Mouse (Mus musculus): Measurements from ENCODE around the gene Cdca5.

Gene Cdca5

DNA sequence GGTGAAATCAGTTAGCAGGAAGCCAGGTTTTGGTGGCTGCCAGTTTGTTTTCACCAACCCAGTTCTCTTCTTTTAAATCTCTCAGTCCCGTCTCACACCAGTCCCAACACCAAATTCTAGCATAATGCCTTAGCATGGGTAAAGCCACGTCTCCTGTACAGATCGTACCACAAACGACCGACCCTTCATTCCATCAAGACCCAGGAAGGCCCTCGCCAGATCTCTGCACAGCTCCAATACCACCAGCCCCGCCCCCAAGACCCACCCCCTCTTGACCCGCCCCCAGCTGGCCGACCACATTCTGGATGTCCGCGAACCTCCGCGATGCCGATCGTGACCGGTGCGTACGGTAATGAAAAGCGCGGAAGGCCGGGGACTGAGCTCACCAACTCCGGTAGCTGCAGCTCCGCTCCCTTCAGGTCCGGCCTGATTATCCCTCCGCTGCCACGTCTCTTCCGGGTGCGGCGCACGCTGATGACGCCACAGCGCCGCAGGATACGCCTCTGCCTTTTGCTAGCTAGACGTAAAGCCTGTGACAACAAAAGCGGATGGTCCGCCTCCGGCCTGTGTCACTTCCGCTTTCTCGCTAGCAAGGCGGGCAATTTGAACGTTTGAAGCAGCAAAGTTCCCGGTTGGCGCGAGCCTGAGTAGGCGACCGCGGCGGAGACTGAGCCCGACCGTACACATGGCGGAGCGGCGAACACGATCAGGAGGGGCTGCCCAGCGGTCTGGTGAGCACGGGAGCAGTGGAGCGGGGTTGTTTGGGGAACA lies at the start of gene Cdca5, which contains the start of gene Zfpl1:
TSS of gene Cdca5 (plus strand) at position 506 of the 771 bp plus-strand sequence.
TSS of gene Zfpl1 (minus strand) at position 479 of the 771 bp plus-strand sequence.
- DNase-seq (ENCODE audit: low read depth, low spot score), result peak; percentile 99

DNA sequence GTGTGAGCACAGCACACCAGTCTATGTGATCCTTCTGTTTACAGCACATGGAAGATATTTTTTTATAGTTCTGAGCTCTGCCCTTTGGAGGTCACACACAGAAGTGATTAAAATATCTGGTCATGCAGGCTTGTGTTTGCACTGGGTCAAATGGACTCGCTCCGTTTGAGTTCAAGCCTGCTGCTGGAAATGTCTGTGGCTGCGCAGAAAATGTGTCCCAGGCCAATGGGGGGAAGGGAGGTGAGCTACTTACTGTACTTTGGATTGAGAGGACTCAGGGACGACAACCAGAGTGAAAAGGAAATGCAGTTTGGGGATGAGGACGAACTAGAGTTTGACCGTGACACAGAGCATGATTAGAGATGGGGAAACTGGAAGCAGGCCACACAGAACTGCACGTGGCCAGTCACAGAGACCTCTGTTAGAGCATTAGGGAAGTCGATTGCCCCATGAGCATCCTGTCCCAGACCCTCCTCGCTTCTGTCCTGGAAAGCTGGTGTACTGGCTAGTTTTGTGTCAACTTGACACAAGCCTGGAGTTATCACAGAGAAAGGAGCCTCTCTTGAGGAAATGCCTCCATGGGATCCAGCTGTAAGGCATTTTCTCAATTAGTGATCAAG lies 48.7 kb upstream of the Cdca5 start:
- no peak for DNase-seq (ENCODE audit: low read depth, low spot score)

DNA sequence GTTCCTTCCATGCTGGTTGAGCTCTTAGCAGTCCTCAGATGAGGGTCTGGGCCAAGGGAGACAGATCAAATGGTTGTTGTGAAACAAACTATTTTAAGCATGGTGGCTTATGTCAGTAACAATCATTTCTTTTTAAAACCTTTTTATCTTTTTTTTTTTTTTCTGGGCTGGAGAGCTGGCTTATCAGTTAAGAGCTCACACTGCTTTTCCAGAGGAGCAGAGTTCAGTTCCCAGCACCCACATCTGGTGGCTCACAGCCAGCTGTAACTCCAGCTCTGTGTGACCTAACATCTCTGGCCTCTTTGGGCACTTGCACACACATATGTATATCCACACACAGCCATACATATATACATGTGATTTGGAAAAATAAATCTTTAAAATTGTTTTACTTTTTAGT lies 47.1 kb upstream of the Cdca5 start:
- DNase-seq (ENCODE audit: low read depth, low spot score), result no peak

DNA sequence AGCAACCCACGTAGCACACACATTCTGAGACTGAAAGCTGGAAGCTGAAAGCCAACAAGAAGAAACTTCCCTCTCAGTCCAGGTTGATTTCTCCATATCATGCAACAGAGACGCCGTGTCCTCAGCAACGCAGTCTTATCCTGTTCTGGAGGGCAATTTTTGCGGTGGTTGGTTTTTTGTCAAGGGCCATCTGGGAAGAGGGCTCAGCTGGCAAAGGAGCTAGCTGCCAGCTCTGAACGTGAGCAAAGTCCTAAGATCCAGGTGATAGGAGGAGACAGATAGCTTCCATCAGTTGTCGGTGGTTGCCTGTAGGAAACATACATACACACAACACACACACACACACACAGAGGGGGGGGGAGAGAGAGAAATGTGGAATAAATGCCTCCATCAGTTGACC lies 46.5 kb upstream of the Cdca5 start:
- no peak for DNase-seq (ENCODE audit: low read depth, low spot score)

DNA sequence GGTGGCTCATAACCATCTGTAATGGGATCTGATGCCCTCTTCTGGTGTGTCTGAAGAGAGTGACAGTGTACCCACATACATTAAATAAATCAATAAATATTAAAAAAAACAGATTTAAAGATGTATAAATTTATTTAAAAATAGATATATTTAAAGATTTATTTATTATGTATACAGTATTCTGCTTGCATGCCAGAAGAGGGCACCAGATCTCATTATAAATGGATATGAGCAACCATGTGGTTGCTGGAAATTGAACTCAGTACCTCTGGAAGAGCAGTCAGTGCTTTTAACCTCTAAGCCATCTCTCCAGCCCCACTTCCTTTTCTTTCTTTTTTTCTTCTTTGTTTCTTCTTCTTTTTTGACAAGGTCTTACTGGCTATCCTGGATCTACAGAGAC lies 44.8 kb upstream of the Cdca5 start:
- peak; percentile 51 for DNase-seq (ENCODE audit: low read depth, low spot score)

DNA sequence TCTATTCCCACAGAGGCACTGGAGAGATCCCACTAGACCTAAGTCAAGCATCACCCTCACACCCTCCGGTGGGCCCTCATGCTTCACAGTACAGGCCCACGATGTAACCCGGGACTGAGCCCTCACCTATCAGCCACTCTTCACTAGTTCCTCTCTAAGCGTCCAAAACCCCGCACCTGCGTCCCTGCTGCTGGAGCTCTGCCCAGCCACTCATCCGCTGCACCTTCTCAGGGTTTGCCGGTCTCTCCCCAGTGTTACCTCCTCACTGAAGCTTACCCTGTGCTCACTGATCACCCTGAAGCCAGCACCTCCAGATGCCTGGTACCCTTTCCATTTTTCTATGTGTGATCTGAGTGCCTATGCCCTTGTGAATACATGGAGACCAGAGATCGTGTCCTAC lies 42.5 kb upstream of the Cdca5 start:
- DNase-seq (ENCODE audit: low read depth, low spot score), result no peak

DNA sequence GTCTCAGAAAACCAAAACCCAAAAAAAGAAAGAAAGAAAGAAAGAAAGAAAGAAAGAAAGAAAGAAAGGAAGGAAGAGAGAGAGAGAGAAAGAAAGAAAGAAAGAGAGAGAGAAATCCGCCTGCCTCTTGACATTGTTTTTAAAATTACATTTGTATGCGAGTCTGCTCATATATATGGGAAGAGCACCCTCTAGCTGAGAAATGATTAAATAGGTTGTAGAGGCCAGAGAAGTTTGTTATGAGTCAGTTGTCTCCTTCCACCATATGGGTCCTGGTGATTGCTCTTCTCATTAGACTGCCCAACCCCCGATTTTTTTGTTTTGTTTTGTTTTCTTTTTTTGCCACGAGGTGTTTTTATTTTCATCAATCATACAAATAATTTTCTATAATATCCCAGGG lies 40.7 kb upstream of the Cdca5 start:
- peak; percentile 88 for DNase-seq (ENCODE audit: low read depth, low spot score)

DNA sequence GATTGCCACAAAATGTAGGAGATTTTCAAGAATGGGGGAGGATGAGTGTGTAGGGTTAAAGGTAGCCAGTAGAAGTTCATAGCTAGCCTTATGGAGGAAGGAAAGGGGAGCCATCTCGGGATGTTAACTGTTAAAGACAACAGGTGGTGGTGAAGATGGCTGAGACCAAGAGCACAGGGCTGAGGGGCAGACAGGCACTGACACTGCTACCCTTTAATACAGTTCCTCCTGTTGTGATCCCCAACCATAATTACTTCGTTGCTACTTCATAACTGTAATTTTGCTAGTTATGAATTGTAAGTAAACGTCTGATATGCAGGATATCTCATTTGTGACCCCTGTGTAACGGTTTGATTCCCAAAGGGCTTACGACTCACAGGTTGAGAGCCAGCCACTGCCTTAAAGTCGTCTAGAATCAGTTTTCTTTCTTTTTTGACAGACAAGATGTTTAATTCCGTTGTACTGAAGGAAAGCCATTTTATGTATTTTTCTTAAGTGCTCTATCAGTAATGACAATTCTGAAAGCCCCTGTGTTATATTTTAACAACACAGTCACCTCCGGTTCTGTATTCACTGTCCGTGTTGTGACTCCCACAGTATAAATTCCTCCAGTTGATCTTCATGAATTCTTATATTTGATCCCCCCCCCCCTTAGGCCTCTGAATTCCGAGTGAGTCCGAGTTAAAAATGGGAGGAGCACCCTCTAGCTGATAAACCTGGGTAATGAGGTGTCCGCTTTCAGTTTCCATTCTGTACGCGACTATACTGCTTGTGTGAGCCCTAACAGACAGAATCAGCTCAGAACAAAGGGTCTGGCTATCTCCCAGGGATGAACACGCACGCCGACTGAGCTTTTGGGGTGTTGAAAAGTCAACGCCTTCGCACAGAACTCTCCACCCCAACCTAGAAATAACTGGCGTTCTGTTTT lies 39.2 kb upstream of the Cdca5 start:
- peak; percentile 49 for DNase-seq (ENCODE audit: low read depth, low spot score)

DNA sequence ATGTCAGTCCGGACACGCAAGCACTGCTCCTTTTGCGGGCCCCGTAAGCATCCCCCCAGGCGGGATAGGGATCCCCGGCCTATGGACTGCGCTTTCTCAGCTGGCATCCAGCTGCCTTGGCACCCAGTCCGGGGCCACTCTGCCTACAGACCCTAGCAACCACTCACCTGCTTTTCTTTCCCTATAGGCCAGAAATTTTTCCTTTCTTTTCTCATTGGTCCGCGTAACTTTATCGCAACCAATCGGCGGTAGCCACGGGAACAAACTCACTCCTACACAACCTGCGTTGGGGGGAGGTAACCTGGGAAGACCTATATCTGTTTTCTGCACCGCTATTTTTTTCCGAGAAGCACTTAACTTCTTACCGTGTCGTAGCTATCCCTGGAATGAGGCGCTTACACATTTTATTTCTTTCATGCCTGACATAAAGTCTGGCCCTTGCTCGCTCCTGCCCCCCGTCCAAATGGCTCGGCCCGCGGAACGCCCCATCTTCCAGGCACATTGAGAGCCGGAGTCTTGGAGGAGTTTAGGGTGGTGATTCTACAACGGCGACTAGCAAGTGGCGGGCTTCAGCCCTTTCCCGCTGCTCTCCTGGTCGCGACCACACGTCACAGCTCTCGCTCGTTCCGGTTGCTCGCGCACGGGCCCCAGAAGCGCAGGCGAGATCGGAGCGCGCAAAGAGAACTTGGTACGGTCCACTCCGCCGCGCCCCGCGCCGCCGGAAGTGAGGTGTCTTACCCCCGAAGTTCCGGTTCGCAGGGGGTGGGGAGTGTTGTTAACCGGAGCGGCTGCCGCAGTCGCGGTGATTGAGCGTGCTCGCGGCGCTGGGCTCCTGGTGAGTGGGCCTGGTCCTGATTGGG lies 38.3 kb upstream of the Cdca5 start, which contains the start of gene Syvn1:
TSS of gene Syvn1 (plus strand) at position 283 of the 860 bp plus-strand sequence.
- DNase-seq (ENCODE audit: low read depth, low spot score), result peak; percentile 98

DNA sequence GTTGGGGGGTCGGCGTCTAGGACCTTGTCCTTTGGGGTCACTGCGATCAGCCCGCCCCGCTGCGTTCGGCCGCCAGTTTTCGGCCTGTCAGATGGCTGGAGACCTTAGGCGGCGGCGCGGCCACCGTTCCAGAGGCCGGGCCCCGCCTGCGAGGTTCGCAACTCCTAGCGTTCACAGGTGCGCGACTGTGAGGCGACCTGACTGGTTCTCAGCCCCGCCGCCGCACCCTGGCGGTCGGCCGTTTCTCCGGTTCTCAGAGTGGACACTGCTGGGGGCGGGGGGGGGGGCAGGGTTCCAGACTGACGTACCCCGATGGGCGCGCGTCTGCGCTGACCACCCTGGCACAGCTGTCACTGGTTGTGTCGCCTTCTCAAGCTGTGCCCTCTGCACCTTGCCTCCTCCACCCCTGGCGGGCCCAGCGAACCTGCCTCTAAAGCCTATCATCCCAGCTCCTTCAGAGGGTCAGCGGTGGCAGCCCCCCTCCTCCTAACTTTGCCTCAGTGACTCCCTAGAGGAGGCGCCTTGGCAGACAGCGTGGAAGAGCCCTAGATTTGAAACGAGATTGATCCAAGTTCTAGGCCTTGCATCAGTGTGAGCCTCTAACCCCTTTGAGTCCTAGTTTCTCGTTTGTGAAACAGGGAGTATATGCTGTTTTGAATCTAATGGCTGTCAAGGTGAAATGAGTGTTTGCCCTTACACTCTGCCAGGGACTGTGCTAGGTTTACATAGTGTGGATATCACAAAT lies 37.5 kb upstream of the Cdca5 start:
- DNase-seq (ENCODE audit: low read depth, low spot score), result no peak

DNA sequence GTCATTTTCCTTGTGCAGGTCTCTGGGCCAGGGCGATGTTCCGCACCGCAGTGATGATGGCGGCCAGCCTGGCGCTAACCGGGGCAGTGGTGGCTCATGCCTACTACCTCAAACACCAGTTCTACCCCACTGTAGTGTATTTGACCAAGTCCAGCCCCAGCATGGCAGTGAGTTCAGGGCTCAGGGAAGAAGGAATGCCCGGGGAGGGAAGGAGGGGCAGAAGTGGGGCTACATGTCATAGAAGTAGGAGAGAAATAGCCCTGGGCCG lies 37.0 kb upstream of the Cdca5 start:
- DNase-seq (ENCODE audit: low read depth, low spot score), result no peak

DNA sequence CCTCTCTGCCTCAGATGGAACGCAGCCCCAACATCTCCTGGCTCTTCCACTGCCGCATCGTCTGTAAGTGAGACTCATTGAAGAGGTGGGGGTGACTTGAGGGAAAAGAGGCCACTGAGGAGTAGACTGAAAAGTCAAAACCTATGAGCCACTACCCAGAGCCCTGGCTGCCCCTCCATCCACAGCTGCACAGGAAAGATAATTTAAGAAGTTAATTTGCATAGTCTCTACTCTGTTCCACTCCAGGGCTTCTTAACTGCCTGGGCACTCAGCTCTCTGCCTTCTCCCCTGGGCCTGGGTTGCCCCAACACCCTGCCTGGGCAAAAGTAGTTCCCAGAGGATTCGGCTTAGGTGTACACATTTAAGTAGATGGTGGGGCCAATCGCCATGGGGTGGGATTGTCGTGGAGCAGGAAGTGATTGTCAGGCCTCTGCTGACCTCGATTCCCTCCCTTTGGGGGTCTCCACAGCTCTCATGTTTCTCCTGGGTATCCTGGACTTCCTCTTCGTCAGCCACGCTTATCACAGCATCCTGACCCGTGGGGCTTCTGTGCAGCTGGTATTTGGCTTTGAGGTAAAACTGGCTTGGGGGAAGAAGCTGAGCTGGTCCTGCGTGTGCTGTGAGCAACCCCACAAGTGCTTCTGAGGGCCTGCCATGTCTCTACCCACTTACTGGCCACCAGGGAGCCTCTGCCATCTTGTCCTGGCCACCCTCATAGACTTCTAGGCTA lies 35.9 kb upstream of the Cdca5 start:
- DNase-seq (ENCODE audit: low read depth, low spot score), result no peak

DNA sequence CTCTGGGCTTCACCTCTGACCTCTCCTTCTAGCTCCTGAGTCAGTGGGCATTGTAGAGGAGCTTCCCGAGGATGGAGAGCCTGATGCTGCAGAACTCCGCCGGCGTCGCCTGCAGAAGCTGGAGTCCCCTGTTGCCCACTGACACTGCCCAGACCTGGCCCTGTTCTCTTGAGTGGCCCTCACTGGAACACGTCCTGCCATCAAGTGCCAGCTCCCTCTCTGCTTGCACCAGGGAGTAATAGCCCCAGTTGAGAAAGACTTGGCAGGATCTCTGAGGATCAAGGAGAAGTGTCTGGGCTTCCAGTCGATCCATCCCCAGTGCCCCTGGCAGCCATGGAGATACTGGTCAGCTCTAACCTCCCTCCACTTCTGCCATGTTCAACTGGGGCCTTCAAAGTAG lies 32.3 kb upstream of the Cdca5 start:
- DNase-seq (ENCODE audit: low read depth, low spot score), result no peak

DNA sequence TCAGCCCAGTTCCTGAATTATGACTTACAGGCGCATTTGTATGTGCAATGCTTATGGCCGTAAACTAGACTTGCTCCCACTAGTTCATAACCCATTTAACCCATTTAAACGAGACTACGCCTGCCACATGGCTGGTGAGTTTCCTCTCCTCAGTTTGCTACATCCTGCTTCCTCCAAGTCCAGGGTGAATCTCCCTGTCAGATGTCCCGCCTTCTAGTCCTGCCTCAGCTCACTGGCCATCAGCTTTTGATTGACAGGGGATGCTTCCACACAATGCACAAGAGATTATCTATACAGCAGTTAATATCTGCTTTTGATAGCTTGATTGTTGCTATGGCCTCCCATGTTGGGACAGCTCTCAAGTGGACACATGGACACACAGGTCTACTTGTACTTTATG lies 30.5 kb upstream of the Cdca5 start:
- DNase-seq (ENCODE audit: low read depth, low spot score), result peak; percentile 55

DNA sequence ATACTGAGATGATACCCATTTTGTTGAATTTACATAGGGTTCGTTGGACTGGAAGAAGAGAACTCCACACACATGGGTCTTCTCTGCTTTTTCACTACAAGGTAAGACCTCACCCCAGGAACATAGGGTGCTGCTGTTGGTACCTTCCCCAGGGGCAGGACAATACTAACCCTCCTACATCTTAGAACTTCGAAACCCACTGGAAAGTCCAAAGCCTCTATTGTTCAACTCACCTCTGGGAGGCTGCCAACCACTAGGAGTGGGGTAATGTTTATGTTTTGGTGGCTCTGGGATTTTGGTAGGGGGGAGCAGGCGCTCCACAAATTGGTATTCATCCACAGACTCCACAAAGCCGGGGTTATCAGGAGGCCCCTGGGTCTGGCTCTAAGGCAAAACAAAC lies 28.1 kb upstream of the Cdca5 start:
- DNase-seq (ENCODE audit: low read depth, low spot score), result no peak

DNA sequence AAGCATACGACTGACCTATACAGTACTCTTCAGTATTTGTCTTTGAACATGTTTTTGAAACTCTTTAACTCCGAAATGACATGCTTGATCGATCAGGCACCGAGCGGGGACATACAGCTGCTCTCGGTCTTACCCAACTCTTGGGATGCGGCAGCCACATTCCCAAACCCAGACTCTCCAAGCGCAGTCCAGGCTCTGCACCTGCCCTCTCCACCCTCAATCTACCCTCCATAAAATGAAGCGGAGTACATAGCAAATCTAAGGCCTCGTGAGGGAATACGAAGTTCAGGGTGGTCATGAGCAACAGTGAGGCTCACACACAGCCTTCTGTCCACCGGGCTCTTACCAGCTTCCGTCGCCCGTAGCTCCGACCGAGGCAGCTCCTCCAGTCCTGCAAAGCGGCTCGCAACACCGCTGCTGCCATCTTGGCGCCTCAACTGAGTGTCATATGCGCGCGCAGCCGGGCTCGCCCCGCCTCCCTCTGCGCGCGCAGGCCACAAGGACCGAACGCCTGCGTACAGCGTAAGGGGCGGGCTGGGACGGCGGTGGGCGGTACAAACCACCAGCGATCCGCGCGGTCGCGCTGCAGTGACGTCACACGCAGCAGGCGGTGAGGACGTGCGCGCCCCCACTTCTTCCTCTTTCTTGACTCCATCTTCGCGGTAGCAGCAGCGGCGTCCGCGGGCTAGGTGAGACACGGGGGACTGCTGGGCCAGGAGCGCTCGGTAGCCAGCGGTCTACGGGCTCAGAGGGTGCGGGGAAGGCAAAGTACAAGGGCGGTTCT lies 27.3 kb upstream of the Cdca5 start, which contains the start of the genes Mrpl49 and Fau:
TSS of gene Mrpl49 (minus strand) at position 473 of the 784 bp plus-strand sequence.
TSS of gene Fau (plus strand) at position 532 of the 784 bp plus-strand sequence.
- peak; percentile 97 for DNase-seq (ENCODE audit: low read depth, low spot score)

DNA sequence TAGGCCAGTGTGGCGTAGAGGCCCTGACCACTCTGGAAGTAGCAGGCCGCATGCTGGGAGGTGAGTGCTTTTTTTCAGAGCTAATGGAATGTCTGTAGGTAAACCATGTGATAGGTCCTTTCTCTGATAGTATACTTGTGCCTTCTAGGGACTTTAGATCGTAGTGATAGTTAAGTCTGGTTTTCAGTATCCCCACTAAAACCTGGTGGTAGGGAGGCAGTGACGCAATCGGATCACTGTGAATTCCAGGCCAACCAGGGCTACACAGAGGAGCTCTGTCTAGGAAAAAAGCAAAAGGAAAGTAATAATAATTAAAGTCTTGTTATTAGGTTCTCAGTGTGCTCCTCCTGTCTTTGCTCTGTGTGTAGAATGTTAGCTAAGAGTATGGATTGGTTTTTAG lies 26.3 kb upstream of the Cdca5 start:
- peak; percentile 39 for DNase-seq (ENCODE audit: low read depth, low spot score)

DNA sequence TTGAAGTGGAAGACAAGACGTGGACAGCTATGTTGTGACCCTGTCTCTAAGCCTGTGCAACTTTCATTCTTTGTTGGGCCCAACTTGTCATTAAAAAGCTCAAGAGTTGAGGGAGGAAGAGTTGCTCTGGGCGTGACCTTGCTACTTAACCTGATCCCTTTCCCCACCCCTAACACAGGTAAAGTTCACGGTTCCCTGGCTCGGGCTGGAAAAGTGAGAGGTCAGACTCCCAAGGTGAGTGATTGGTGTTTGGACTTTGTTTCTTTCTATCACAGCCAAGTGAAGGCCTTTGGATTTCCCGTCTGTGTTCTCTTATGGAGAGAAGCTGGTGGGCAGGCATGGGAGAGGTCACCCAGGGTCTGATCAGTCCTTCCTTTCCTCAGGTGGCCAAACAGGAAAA lies 25.8 kb upstream of the Cdca5 start:
- DNase-seq (ENCODE audit: low read depth, low spot score), result no peak

DNA sequence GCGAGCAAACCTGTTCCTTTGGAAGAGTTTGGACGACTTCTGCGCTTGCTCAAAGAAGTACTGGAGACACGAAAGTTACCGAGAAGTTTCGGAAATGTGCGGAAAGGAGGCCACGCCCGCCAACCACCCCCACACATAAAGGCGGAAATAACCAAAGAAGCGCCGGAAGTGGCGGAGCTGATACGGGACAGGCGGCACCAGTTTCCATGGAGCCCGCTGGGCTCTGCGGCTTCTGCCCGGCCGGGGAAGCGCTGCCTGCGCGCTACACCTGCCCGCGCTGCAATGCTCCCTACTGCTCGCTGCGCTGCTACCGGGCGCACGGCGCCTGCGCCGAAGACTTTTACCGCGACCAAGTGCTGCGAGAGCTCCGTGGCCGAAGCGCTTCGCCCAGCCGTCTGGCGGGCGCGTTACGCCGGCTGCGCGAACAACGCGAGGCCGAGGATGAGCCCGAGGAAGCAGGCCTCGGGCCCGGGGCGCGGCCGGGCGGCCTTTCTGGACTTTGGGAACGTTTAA lies 23.7 kb upstream of the Cdca5 start, which contains the start of gene Znhit2:
TSS of gene Znhit2 (plus strand) at position 172 of the 513 bp plus-strand sequence.
- DNase-seq (ENCODE audit: low read depth, low spot score), result peak; percentile 99

All from 3T3-L1 (cell line).